Mouse (Mus musculus): Measurements from ENCODE around the gene Olfr175-ps1. TPM values are rescaled to one million over a fixed set of nuclear protein-coding genes. Genes with fewer than 3 reads are reported as not detected.

Olfr175-ps1 gene
- not detected in 2 replicates for polyA plus RNA-seq (2014; fragmentation: Nextera tagmentation; extraction: Ambion mirVana)

GRCm38 (mm10) chr16:58826732-58827319 is at the start of gene Olfr175-ps1:
Olfr175-ps1 (minus strand) TSS chr16:58826782.
- ATAC-seq (ENCODE audit: low FRiP score, low TSS enrichment), result no peak
- H3K27ac ChIP-seq (ENCODE audit: low read depth, low read length), result no peak within 1 kb of the TSS
- H3K9ac ChIP-seq (ENCODE audit: low read depth, low read length), result no peak within 1 kb of the TSS

GRCm38 (mm10) chr16:58874668-58875067 is 48.1 kb upstream of the Olfr175-ps1 start, which contains the start of gene Olfr177:
Olfr177 (minus strand) TSS chr16:58874768.
- Histone ChIP-seq H3K9ac (ENCODE audit: low read depth, low read length) (no peak within 1 kb of the TSS), H3K4me2 (replicated peaks; ENCODE audit: low read depth, low read length) (no peak within 1 kb of the TSS), H3K4me3 (ENCODE audit: low read length) (no peak within 1 kb of the TSS), H3K36me3 (ENCODE audit: control insufficient read depth, insufficient read depth, low read length) (no peaks in the 10 kb centered on the region), H3K27ac (ENCODE audit: low read depth, low read length) (no peak within 1 kb of the TSS), H3K4me1 (ENCODE audit: control insufficient read depth, insufficient read depth, low read length) (no peaks in the 10 kb centered on the region), H3K27me3 (ENCODE audit: control insufficient read depth, insufficient read depth, low read length) (no peaks in the 10 kb centered on the region), H3K9me3 (ENCODE audit: control insufficient read depth, low read length) (no peaks in the 10 kb centered on the region)
- no peak for ATAC-seq (ENCODE audit: low FRiP score, low TSS enrichment)
- WGBS, result 54% methylated on average over 1 of the region's 1 CpGs

More at GRCm38 (mm10) chr16:58826732-58827319, at the start of gene Olfr175-ps1:
- Histone ChIP-seq H3K9me3 (ENCODE audit: control insufficient read depth, low read length) (no peaks in the 10 kb centered on the region), H3K4me3 (ENCODE audit: low read length) (no peak within 1 kb of the TSS), H3K4me1 (ENCODE audit: control insufficient read depth, insufficient read depth, low read length) (no peaks in the 10 kb centered on the region), H3K27me3 (ENCODE audit: control insufficient read depth, insufficient read depth, low read length) (no peaks in the 10 kb centered on the region), H3K36me3 (ENCODE audit: control insufficient read depth, insufficient read depth, low read length) (no peaks in the 10 kb centered on the region), H3K4me2 (replicated peaks; ENCODE audit: low read depth, low read length) (no peak within 1 kb of the TSS)
- WGBS, result 87% methylated on average over 1 of the region's 1 CpGs

- Histone ChIP-seq H3K4me3 (ENCODE audit: low read length) (no peak overlapping the region), H3K4me2 (replicated peaks; ENCODE audit: low read depth, low read length) (no peak overlapping the region), H3K9me3 (ENCODE audit: control insufficient read depth, low read length) (no peaks in the 10 kb centered on the region), H3K27ac (ENCODE audit: low read depth, low read length) (no peak overlapping the region), H3K9ac (ENCODE audit: low read depth, low read length) (no peak overlapping the region), H3K36me3 (ENCODE audit: control insufficient read depth, insufficient read depth, low read length) (no peaks in the 10 kb centered on the region), H3K4me1 (ENCODE audit: control insufficient read depth, insufficient read depth, low read length) (no peaks in the 10 kb centered on the region), H3K27me3 (ENCODE audit: control insufficient read depth, insufficient read depth, low read length) (no peaks in the 10 kb centered on the region)
- WGBS, result 77% methylated on average over 1 of the region's 1 CpGs
- ATAC-seq (ENCODE audit: low FRiP score, low TSS enrichment), result no peak
Observed at GRCm38 (mm10) chr16:58861479-58861878, 34.9 kb upstream of the Olfr175-ps1 start.

GRCm38 (mm10) chr16:58860032-58860737 is 33.6 kb upstream of the Olfr175-ps1 start:
- Histone ChIP-seq H3K27me3 (ENCODE audit: control insufficient read depth, insufficient read depth, low read length) (no peaks in the 10 kb centered on the region), H3K9me3 (ENCODE audit: control insufficient read depth, low read length) (no peaks in the 10 kb centered on the region), H3K4me2 (replicated peaks; ENCODE audit: low read depth, low read length) (no peak overlapping the region), H3K4me1 (ENCODE audit: control insufficient read depth, insufficient read depth, low read length) (no peaks in the 10 kb centered on the region), H3K36me3 (ENCODE audit: control insufficient read depth, insufficient read depth, low read length) (no peaks in the 10 kb centered on the region), H3K27ac (ENCODE audit: low read depth, low read length) (no peak overlapping the region), H3K4me3 (ENCODE audit: low read length) (no peak overlapping the region), H3K9ac (ENCODE audit: low read depth, low read length) (no peak overlapping the region)
- 87% methylated on average over 2 of the region's 2 CpGs for WGBS
- ATAC-seq (ENCODE audit: low FRiP score, low TSS enrichment), result no peak

GRCm38 (mm10) chr16:58800168-58800567 is 26.4 kb downstream of the Olfr175-ps1 start, which contains the start of gene Olfr173:
Olfr173 (minus strand) TSS chr16:58800268.
- no peak within 1 kb of the TSS for H3K4me2 ChIP-seq (replicated peaks; ENCODE audit: low read depth, low read length)
- 81% methylated on average over 2 of the region's 2 CpGs for WGBS
- H3K27me3 ChIP-seq (ENCODE audit: control insufficient read depth, insufficient read depth, low read length), result no peaks in the 10 kb centered on the region
- H3K9me3 ChIP-seq (ENCODE audit: control insufficient read depth, low read length), result no peaks in the 10 kb centered on the region
- H3K4me1 ChIP-seq (ENCODE audit: control insufficient read depth, insufficient read depth, low read length), result no peaks in the 10 kb centered on the region
- H3K36me3 ChIP-seq (ENCODE audit: control insufficient read depth, insufficient read depth, low read length), result no peaks in the 10 kb centered on the region
- ATAC-seq (ENCODE audit: low FRiP score, low TSS enrichment), result no peak
- no peak within 1 kb of the TSS for H3K9ac ChIP-seq (ENCODE audit: low read depth, low read length)
- no peak within 1 kb of the TSS for H3K27ac ChIP-seq (ENCODE audit: low read depth, low read length)
- H3K4me3 ChIP-seq (ENCODE audit: low read length), result no peak within 1 kb of the TSS

Other genes starting within 250 kb of the Olfr175-ps1 start
- gene Gm813, start 209.8 kb downstream of the Olfr175-ps1 start, polyA plus RNA-seq (2014; fragmentation: Nextera tagmentation; extraction: Ambion mirVana), result not detected in 2 replicates
- gene E330017A01Rik, start 188.0 kb downstream of the Olfr175-ps1 start, polyA plus RNA-seq (2014; fragmentation: Nextera tagmentation; extraction: Ambion mirVana), result 0.17 and 0.39 TPM in 2 replicates
- 22.3 and 29.6 TPM in 2 replicates for gene Cpox, start 156.5 kb downstream of the Olfr175-ps1 start, polyA plus RNA-seq (2014; fragmentation: Nextera tagmentation; extraction: Ambion mirVana)
- gene Gpr15, start 107.7 kb downstream of the Olfr175-ps1 start, polyA plus RNA-seq (2014; fragmentation: Nextera tagmentation; extraction: Ambion mirVana), result 0.11 TPM in 1 of 2 replicates, not detected in the other
- 106 and 125 TPM in 2 replicates for gene Cldnd1, start 98.9 kb downstream of the Olfr175-ps1 start, polyA plus RNA-seq (2014; fragmentation: Nextera tagmentation; extraction: Ambion mirVana)
- not detected in 2 replicates for gene Olfr172, start 63.6 kb downstream of the Olfr175-ps1 start, polyA plus RNA-seq (2014; fragmentation: Nextera tagmentation; extraction: Ambion mirVana)
- gene Olfr173, start 26.5 kb downstream of the Olfr175-ps1 start, polyA plus RNA-seq (2014; fragmentation: Nextera tagmentation; extraction: Ambion mirVana), result not detected in 2 replicates
- not detected in 2 replicates for gene Olfr177, start 48.0 kb upstream of the Olfr175-ps1 start, polyA plus RNA-seq (2014; fragmentation: Nextera tagmentation; extraction: Ambion mirVana)
- not detected in 2 replicates for gene Olfr178, start 65.3 kb upstream of the Olfr175-ps1 start, polyA plus RNA-seq (2014; fragmentation: Nextera tagmentation; extraction: Ambion mirVana)
- not detected in 2 replicates for gene Olfr181, start 102.0 kb upstream of the Olfr175-ps1 start, polyA plus RNA-seq (2014; fragmentation: Nextera tagmentation; extraction: Ambion mirVana)
- gene Olfr180, start 102.6 kb upstream of the Olfr175-ps1 start, polyA plus RNA-seq (2014; fragmentation: Nextera tagmentation; extraction: Ambion mirVana), result not detected in 2 replicates
- not detected in 2 replicates for gene Olfr183, start 168.6 kb upstream of the Olfr175-ps1 start, polyA plus RNA-seq (2014; fragmentation: Nextera tagmentation; extraction: Ambion mirVana)
- not detected in 2 replicates for gene Olfr186, start 203.5 kb upstream of the Olfr175-ps1 start, polyA plus RNA-seq (2014; fragmentation: Nextera tagmentation; extraction: Ambion mirVana)
- not detected in 2 replicates for gene Olfr187, start 213.0 kb upstream of the Olfr175-ps1 start, polyA plus RNA-seq (2014; fragmentation: Nextera tagmentation; extraction: Ambion mirVana)

Measured in kidney, embryonic 14.5 days (tissue).